Mouse (Mus musculus): ENCODE data around the gene Gm7861. TPM values are rescaled to one million over a fixed set of nuclear protein-coding genes. Genes with fewer than 3 reads are reported as not detected.

Gene Gm7861
- polyA plus RNA-seq (2017; shearing (Covaris generic)): not detected

GRCm38 (mm10) chr8:21594408-21594807 is at the start of gene Gm7861:
TSS of gene Gm7861 (minus strand) at chr8:21594508.

DNA sequence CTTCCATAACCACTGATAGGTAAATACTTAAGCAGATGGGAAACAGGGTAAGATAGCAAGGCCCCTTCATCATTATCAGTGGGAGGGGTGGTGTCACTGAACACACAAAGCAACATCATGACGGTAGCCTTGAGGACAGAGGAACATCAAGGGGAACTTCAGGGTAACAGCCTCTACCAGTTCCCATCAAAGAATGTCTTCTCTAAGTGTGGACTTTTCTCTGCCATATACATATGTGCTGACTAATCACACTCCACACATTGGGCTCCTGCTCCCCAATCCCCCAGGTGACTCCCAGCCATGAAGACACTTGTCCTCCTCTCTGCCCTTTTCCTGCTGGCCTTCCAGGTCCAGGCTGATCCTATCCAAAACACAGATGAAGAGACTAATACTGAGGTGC is 23.6 kb upstream of the Gm7861 start, which contains the start of gene Defa26:
Gene Defa26 (plus strand): TSS at position 301 of the 400 bp plus-strand sequence.

GRCm38 (mm10) chr8:21582706-21583105 is 11.6 kb downstream of the Gm7861 start, which contains the start of gene Defa28:
TSS of gene Defa28 (plus strand) at chr8:21583006.

GRCm38 (mm10) chr8:21565086-21565485 is 29.2 kb downstream of the Gm7861 start, which contains the start of gene Defa37:
TSS of gene Defa37 (plus strand) at chr8:21565386.

Other genes starting within 250 kb of the Gm7861 start
- not detected for gene Defa2, start 216.0 kb downstream of the Gm7861 start, polyA plus RNA-seq (2017; shearing (Covaris generic))
- not detected for gene Defa33, start 202.7 kb downstream of the Gm7861 start, polyA plus RNA-seq (2017; shearing (Covaris generic))
- not detected for gene Defa36, start 167.1 kb downstream of the Gm7861 start, polyA plus RNA-seq (2017; shearing (Covaris generic))
- gene Gm7849, start 137.9 kb downstream of the Gm7861 start, polyA plus RNA-seq (2017; shearing (Covaris generic)): not detected
- not detected for gene Defa20, start 85.2 kb downstream of the Gm7861 start, polyA plus RNA-seq (2017; shearing (Covaris generic))
- gene Defa32, start 65.5 kb downstream of the Gm7861 start, polyA plus RNA-seq (2017; shearing (Covaris generic)): not detected
- not detected for gene Defa37, start 29.1 kb downstream of the Gm7861 start, polyA plus RNA-seq (2017; shearing (Covaris generic))
- not detected for gene Defa28, start 11.5 kb downstream of the Gm7861 start, polyA plus RNA-seq (2017; shearing (Covaris generic))
- not detected for gene Defa26, start 23.7 kb upstream of the Gm7861 start, polyA plus RNA-seq (2017; shearing (Covaris generic))
- gene Defa17, start 61.3 kb upstream of the Gm7861 start, polyA plus RNA-seq (2017; shearing (Covaris generic)): not detected
- not detected for gene Defa34, start 71.3 kb upstream of the Gm7861 start, polyA plus RNA-seq (2017; shearing (Covaris generic))
- not detected for gene AY761184, start 109.1 kb upstream of the Gm7861 start, polyA plus RNA-seq (2017; shearing (Covaris generic))
- not detected for gene Defa24, start 140.0 kb upstream of the Gm7861 start, polyA plus RNA-seq (2017; shearing (Covaris generic))
- not detected for gene Defb50, start 229.0 kb upstream of the Gm7861 start, polyA plus RNA-seq (2017; shearing (Covaris generic))
- gene Defb2, start 245.4 kb upstream of the Gm7861 start, polyA plus RNA-seq (2017; shearing (Covaris generic)): under 1 TPM in 1 of 2 experiments, not detected in 1; 0.59 TPM